Mouse (Mus musculus) ES-Bruce4 (cell line): ENCODE results near the gene BC004004. TPM values are rescaled to one million over a fixed set of nuclear protein-coding genes. Genes with fewer than 3 reads are reported as not detected.
A peak's percentile ranks its signal among the peaks of the same experiment; 100 is the strongest.

Source experiments
- H3K27ac ChIP-seq: 2 replicates; pipeline ENCODE4 v1.5.1; 2012; ENCODE audit warnings: low read length, inconsistent platforms; ENCODE audit not compliant: insufficient read depth
- H3K27me3 ChIP-seq: 2 replicates; pipeline ENCODE4 v1.6.1; 2012; ENCODE audit warnings: mild to moderate bottlenecking, low read length, inconsistent platforms; ENCODE audit not compliant: control insufficient read depth, poor library complexity, insufficient read depth, severe bottlenecking
- H3K36me3 ChIP-seq: 2 replicates; pipeline ENCODE4 v1.6.1; 2012; ENCODE audit warnings: inconsistent platforms, mild to moderate bottlenecking, low read length, moderate library complexity; ENCODE audit not compliant: control insufficient read depth, poor library complexity, insufficient read depth, severe bottlenecking
- H3K4me1 ChIP-seq: one replicate; pipeline ENCODE4 v1.8.1; 2011; ENCODE audit warnings: low read length; ENCODE audit not compliant: control insufficient read depth, insufficient read depth
- H3K4me3 ChIP-seq: 2 replicates; pipeline ENCODE4 v1.5.1; 2011; ENCODE audit warnings: low read depth, mild to moderate bottlenecking, low read length
- H3K9ac ChIP-seq: 2 replicates; pipeline ENCODE4 v1.6.1; 2012; ENCODE audit warnings: low read depth, mild to moderate bottlenecking, inconsistent platforms; ENCODE audit not compliant: poor library complexity, severe bottlenecking
- H3K9me3 ChIP-seq: replicated peaks from 2 replicates; pipeline ENCODE4 v1.6.1; 2012; ENCODE audit warnings: mild to moderate bottlenecking, low read length, inconsistent platforms; ENCODE audit not compliant: control insufficient read depth, poor library complexity, insufficient read depth, severe bottlenecking
- CTCF ChIP-seq: IDR thresholded peaks from one replicate; pipeline ENCODE4 v1.8.1; 2011; ENCODE audit warnings: low read depth, low read length
- EP300 ChIP-seq: IDR thresholded peaks from 2 replicates; pipeline ENCODE4 v1.6.1; 2011; ENCODE audit warnings: low read depth, low read length; ENCODE audit not compliant: insufficient read depth
- POLR2A ChIP-seq: IDR thresholded peaks from one replicate; pipeline ENCODE4 v1.8.1; 2011; ENCODE audit warnings: low read length; ENCODE audit not compliant: insufficient read depth
- polyA plus RNA-seq: library from polyadenylated mRNA; stranded (reverse); fragments of >200 nt; gene quantifications from 2 replicates; pipeline ENCODE4 v1.2.4, GENCODE M21; 2011; ENCODE audit warnings: low read depth; ENCODE audit not compliant: missing spikeins, insufficient read depth, insufficient read length

The BC004004 gene
- polyA plus RNA-seq, 1 experiment: 54.0 TPM

DNA sequence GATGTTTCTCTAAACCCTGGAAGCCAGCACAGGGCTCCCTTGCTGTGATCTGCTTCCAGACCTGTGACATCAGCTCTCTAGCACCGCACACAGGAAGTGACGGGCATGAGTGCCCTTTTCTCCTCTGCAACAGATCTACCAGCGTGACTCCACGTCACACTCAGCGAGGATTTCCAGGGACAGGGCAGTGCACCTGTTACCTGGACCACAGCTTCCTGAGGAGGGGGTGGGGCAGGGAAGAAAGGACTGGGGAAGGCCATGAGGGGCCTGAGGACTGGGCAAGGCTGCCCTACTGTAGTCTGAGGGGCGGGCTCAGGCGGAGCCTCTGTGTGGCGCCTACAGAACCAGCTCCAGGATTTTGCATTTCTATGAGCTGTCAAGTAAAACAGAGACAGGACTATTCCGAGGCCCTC is 73.0 kb downstream of the BC004004 start:
- H3K27me3 ChIP-seq: no peaks in the 10 kb centered on the region
- H3K9ac ChIP-seq: no peak overlapping the region
- peak; percentile 13 for TF ChIP-seq CTCF
- TF ChIP-seq POLR2A: no peak
- H3K4me1 ChIP-seq: peaks cover 3% of the 10 kb centered on the region
- 0 out of 2 replicates have a peak, but pooled peaks cover 2% of the 10 kb centered on the region for H3K36me3 ChIP-seq
- H3K9me3 ChIP-seq: no peaks in the 10 kb centered on the region
- H3K27ac ChIP-seq: no peak overlapping the region
- no peak overlapping the region for H3K4me3 ChIP-seq

DNA sequence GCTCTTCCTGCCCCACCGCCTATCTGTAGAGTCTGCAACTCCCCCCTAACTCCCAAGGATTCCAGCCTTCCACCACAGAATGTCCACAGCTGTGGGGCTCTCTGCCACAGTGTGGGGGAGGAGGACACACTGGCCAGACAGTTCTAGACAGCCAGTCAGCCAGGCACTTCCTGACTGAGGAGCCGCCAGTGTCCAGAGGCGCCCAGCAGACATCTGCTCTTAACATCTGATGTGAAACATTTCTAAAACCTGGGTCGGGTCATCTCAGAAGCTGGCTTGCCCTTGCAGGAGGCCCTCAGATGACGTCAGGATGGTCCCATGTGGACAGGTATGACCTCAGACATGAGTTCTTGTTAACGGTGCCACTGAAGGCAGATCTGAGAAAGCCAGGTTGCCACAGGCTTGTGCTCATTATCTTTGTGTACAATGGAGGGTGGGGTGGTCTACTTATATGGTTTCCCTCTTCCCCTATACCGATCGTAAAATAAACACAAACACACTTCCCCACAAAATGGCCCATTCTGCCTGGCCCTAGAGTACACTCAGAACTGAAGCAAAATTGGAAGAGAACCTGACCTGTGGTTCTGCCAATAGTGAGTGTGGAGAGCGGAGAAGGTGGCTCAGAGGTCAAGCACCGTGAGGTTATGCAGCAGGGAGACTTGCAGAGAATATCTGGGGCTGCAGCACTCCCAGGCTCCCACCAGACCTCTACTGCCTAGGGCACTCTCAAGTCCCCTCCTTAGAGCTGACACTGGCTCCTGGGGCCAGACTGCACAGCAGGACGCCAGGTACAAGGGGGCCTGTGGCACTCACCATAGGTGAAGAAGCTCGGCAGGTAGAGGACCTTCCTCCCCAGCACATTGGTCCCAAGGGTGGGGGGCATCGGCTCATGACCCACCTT is 73.7 kb downstream of the BC004004 start:
- H3K27me3 ChIP-seq: no peaks in the 10 kb centered on the region
- H3K9ac ChIP-seq: no peak overlapping the region
- H3K4me3 ChIP-seq: peak overlapping the region; percentile 1; the same call in 1 of the 2 replicates
- H3K4me1 ChIP-seq: peaks cover 3% of the 10 kb centered on the region
- peak overlapping the region; percentile 43 for H3K27ac ChIP-seq
- H3K9me3 ChIP-seq: no peaks in the 10 kb centered on the region
- 0 out of 2 replicates have a peak, but pooled peaks cover 2% of the 10 kb centered on the region for H3K36me3 ChIP-seq
- no peak for TF ChIP-seq CTCF
- TF ChIP-seq POLR2A: no peak
- no peak for TF ChIP-seq EP300

DNA sequence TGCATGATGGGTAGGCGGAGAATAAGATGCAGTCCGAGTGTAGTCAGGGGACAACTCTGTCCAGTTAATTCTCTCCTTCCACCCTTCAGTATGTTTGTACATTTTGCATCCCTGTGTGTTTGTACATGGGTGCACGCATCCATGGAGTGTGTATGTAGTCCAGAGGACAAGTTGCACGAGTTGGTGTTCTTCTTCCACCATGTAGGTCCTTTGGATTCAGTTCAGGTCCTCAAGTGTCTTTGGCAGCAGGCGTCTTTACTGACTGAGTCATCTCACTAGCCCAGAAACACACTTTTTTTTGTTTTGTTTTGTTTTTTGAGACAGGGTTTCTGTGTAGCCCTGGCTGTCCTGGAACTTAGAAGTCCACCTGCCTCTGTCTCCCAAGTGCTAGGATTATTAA is 74.7 kb downstream of the BC004004 start:
- Histone ChIP-seq H3K36me3 (0 out of 2 replicates have a peak, but pooled peaks cover 2% of the 10 kb centered on the region), H3K27ac (no peak overlapping the region), H3K4me3 (no peak overlapping the region), H3K27me3 (no peaks in the 10 kb centered on the region), H3K9me3 (no peaks in the 10 kb centered on the region), H3K4me1 (peaks cover 3% of the 10 kb centered on the region), H3K9ac (no peak overlapping the region)
- TF ChIP-seq POLR2A (no peak), EP300 (no peak), CTCF (no peak)

DNA sequence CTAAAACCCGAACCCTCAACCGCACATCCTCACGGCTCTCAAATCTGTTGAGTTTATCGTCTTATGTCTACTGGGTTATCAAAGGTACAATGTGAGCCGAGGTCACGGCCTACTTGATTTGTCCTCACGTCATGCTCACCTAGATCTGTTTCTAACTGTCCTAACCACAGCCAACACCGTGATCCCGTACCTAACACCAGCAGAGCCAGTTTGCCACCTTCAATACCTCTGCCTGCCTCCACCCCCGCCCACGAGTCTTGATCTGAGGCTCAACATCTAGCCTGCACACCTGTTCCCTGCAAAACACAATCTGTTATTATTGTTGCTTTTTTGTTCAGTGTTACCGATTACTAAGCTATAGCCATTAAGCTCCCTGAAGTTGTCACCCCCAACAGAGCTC is 76.7 kb downstream of the BC004004 start:
- Histone ChIP-seq H3K4me3 (no peak overlapping the region), H3K4me1 (peaks cover 3% of the 10 kb centered on the region)

DNA sequence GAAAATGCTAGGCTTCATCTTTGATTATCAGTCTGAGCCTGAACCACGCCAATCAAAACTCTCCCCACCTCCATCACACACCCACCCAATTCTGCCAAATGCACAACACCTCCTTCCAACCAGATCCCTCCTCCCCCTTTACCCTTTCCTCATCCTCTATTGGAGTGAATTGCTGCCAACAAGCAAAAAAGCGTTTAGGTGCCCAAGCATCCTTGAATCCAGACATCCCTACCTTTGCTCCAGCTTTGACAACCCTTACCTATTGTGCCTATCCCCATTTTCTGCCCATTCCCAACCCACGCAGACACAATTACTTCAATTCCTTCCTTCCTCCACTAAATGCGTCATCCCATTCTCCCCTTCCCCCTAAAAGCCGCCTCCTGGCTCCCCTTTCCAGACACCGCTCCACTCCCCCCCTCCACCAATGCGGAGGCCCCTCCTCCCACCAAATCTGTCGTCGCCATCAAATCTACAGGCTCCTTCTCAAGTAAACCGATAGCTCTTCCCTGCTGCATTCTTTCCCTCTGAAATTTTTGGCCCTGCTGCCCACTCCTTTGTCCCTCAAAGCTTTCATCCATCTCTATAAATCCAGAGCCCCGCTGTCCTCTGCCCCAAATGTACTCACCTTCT is 78.0 kb downstream of the BC004004 start:
- no peak overlapping the region for H3K27ac ChIP-seq
- 0 out of 2 replicates have a peak, but pooled peaks cover 2% of the 10 kb centered on the region for H3K36me3 ChIP-seq
- H3K9ac ChIP-seq: peak overlapping the region; percentile 77
- H3K27me3 ChIP-seq: no peaks in the 10 kb centered on the region
- peak overlapping the region; percentile 95 for H3K4me3 ChIP-seq
- no peaks in the 10 kb centered on the region for H3K4me1 ChIP-seq
- no peaks in the 10 kb centered on the region for H3K9me3 ChIP-seq
- TF ChIP-seq POLR2A (no peak), EP300 (no peak), CTCF (no peak)

More for the DNA sequence above, 76.7 kb downstream of the BC004004 start:
- Histone ChIP-seq H3K9ac (no peak overlapping the region), H3K36me3 (0 out of 2 replicates have a peak, but pooled peaks cover 2% of the 10 kb centered on the region), H3K9me3 (no peaks in the 10 kb centered on the region), H3K27me3 (no peaks in the 10 kb centered on the region), H3K27ac (no peak overlapping the region)
- TF ChIP-seq POLR2A (no peak), EP300 (no peak), CTCF (no peak)

DNA sequence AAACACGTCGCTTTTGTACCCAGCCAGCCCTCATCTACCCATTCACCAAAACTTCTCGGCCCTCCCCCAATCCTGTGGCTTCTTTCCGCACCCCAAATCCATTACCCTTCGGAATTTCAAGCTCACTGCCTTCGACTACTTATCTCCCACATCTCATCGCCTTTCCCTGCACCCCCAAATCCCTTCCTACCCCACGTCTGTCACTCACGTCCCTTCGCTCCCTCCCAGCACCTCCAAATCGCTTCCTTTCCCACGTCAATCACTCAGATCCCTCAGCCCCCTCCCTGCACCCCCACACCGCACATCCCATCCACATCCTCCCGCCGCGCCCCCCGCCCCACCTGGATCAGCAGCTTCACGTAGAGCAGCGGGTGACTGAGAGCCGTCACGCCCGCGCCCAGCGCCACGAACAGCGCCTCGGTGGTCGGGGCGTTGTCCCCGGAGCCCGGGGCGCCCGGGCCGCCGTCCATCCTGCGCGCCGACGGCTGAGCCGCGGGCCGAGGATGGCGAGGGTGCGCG is 78.6 kb downstream of the BC004004 start:
- TF ChIP-seq EP300 (no peak), CTCF (no peak), POLR2A (no peak)
- no peaks in the 10 kb centered on the region for H3K9me3 ChIP-seq
- H3K4me1 ChIP-seq: no peaks in the 10 kb centered on the region
- peak overlapping the region; percentile 95 for H3K4me3 ChIP-seq
- 0 out of 2 replicates have a peak, but pooled peaks cover 2% of the 10 kb centered on the region for H3K36me3 ChIP-seq
- H3K27ac ChIP-seq: no peak overlapping the region
- H3K27me3 ChIP-seq: no peaks in the 10 kb centered on the region
- peak overlapping the region; percentile 77 for H3K9ac ChIP-seq
